Mouse (Mus musculus): Measurements from ENCODE around the gene Phf2. TPM values are rescaled to one million over a fixed set of nuclear protein-coding genes. Genes with fewer than 3 reads are reported as not detected.

The Phf2 gene
- total RNA-seq, 1 experiment from 2014 or later: 12.8 TPM

- ATAC-seq (replicated peaks in 1 of 2; ENCODE audit: insufficient read depth in 1 of 2, low FRiP score in 2 of 2, low TSS enrichment in 1 of 2, low read depth in 1 of 2, poor library complexity in 2 of 2, severe bottlenecking in 2 of 2): no peak
These were observed 6.1 kb downstream of the Phf2 start for GRCm38 (mm10) chr13:48864673-48865356.

- no peak for ATAC-seq (replicated peaks in 1 of 2; ENCODE audit: insufficient read depth in 1 of 2, low FRiP score in 2 of 2, low TSS enrichment in 1 of 2, low read depth in 1 of 2, poor library complexity in 2 of 2, severe bottlenecking in 2 of 2)
These were observed 7.4 kb downstream of the Phf2 start for GRCm38 (mm10) chr13:48863556-48863955.

- ATAC-seq (replicated peaks in 1 of 2; ENCODE audit: insufficient read depth in 1 of 2, low FRiP score in 2 of 2, low TSS enrichment in 1 of 2, low read depth in 1 of 2, poor library complexity in 2 of 2, severe bottlenecking in 2 of 2): no peak
These were observed 9.0 kb downstream of the Phf2 start for GRCm38 (mm10) chr13:48861913-48862312.

- no peak for ATAC-seq (replicated peaks in 1 of 2; ENCODE audit: insufficient read depth in 1 of 2, low FRiP score in 2 of 2, low TSS enrichment in 1 of 2, low read depth in 1 of 2, poor library complexity in 2 of 2, severe bottlenecking in 2 of 2)
These were observed 12.1 kb downstream of the Phf2 start for GRCm38 (mm10) chr13:48858779-48859178.

GRCm38 (mm10) chr13:48858054-48858453 lies 12.9 kb downstream of the Phf2 start:
- no peak for ATAC-seq (replicated peaks in 1 of 2; ENCODE audit: insufficient read depth in 1 of 2, low FRiP score in 2 of 2, low TSS enrichment in 1 of 2, low read depth in 1 of 2, poor library complexity in 2 of 2, severe bottlenecking in 2 of 2)

- no peak for ATAC-seq (replicated peaks in 1 of 2; ENCODE audit: insufficient read depth in 1 of 2, low FRiP score in 2 of 2, low TSS enrichment in 1 of 2, low read depth in 1 of 2, poor library complexity in 2 of 2, severe bottlenecking in 2 of 2)
These were observed 13.5 kb downstream of the Phf2 start for GRCm38 (mm10) chr13:48857246-48857932.

- 0 out of 4 replicates have a peak, but pooled peaks of 1 of the 2 experiments have one; percentile 12 for ATAC-seq (replicated peaks in 1 of 2; ENCODE audit: insufficient read depth in 1 of 2, low FRiP score in 2 of 2, low TSS enrichment in 1 of 2, low read depth in 1 of 2, poor library complexity in 2 of 2, severe bottlenecking in 2 of 2)
These were observed 17.0 kb downstream of the Phf2 start for GRCm38 (mm10) chr13:48853947-48854346.

- no peak for ATAC-seq (replicated peaks in 1 of 2; ENCODE audit: insufficient read depth in 1 of 2, low FRiP score in 2 of 2, low TSS enrichment in 1 of 2, low read depth in 1 of 2, poor library complexity in 2 of 2, severe bottlenecking in 2 of 2)
These were observed 17.4 kb downstream of the Phf2 start for GRCm38 (mm10) chr13:48853475-48853874.

- 0 out of 4 replicates have a peak, but pooled peaks of 1 of the 2 experiments have one; percentile 32 for ATAC-seq (replicated peaks in 1 of 2; ENCODE audit: insufficient read depth in 1 of 2, low FRiP score in 2 of 2, low TSS enrichment in 1 of 2, low read depth in 1 of 2, poor library complexity in 2 of 2, severe bottlenecking in 2 of 2)
These were observed 18.1 kb downstream of the Phf2 start for GRCm38 (mm10) chr13:48852859-48853258.

GRCm38 (mm10) chr13:48851719-48852118 lies 19.2 kb downstream of the Phf2 start:
- no peak for ATAC-seq (replicated peaks in 1 of 2; ENCODE audit: insufficient read depth in 1 of 2, low FRiP score in 2 of 2, low TSS enrichment in 1 of 2, low read depth in 1 of 2, poor library complexity in 2 of 2, severe bottlenecking in 2 of 2)

GRCm38 (mm10) chr13:48850771-48851170 lies 20.1 kb downstream of the Phf2 start:
- ATAC-seq (replicated peaks in 1 of 2; ENCODE audit: insufficient read depth in 1 of 2, low FRiP score in 2 of 2, low TSS enrichment in 1 of 2, low read depth in 1 of 2, poor library complexity in 2 of 2, severe bottlenecking in 2 of 2): no peak

- ATAC-seq (replicated peaks in 1 of 2; ENCODE audit: insufficient read depth in 1 of 2, low FRiP score in 2 of 2, low TSS enrichment in 1 of 2, low read depth in 1 of 2, poor library complexity in 2 of 2, severe bottlenecking in 2 of 2): no peak
These were observed 20.6 kb downstream of the Phf2 start for GRCm38 (mm10) chr13:48850326-48850725.

- ATAC-seq (replicated peaks in 1 of 2; ENCODE audit: insufficient read depth in 1 of 2, low FRiP score in 2 of 2, low TSS enrichment in 1 of 2, low read depth in 1 of 2, poor library complexity in 2 of 2, severe bottlenecking in 2 of 2): no peak
These were observed 21.8 kb downstream of the Phf2 start for GRCm38 (mm10) chr13:48849155-48849554.

GRCm38 (mm10) chr13:48845308-48845707 lies 25.6 kb downstream of the Phf2 start:
- no peak for ATAC-seq (replicated peaks in 1 of 2; ENCODE audit: insufficient read depth in 1 of 2, low FRiP score in 2 of 2, low TSS enrichment in 1 of 2, low read depth in 1 of 2, poor library complexity in 2 of 2, severe bottlenecking in 2 of 2)

GRCm38 (mm10) chr13:48843530-48843929 lies 27.4 kb downstream of the Phf2 start:
- ATAC-seq (replicated peaks in 1 of 2; ENCODE audit: insufficient read depth in 1 of 2, low FRiP score in 2 of 2, low TSS enrichment in 1 of 2, low read depth in 1 of 2, poor library complexity in 2 of 2, severe bottlenecking in 2 of 2): no peak

GRCm38 (mm10) chr13:48841905-48842592 lies 28.9 kb downstream of the Phf2 start:
- ATAC-seq (replicated peaks in 1 of 2; ENCODE audit: insufficient read depth in 1 of 2, low FRiP score in 2 of 2, low TSS enrichment in 1 of 2, low read depth in 1 of 2, poor library complexity in 2 of 2, severe bottlenecking in 2 of 2): peak; percentile 75 to 76

- peak in 1 of 2 experiments; percentile 30; a peak in 1 of 4 replicates for ATAC-seq (replicated peaks in 1 of 2; ENCODE audit: insufficient read depth in 1 of 2, low FRiP score in 2 of 2, low TSS enrichment in 1 of 2, low read depth in 1 of 2, poor library complexity in 2 of 2, severe bottlenecking in 2 of 2)
These were observed 32.6 kb downstream of the Phf2 start for GRCm38 (mm10) chr13:48838284-48838683.

GRCm38 (mm10) chr13:48837537-48837936 lies 33.4 kb downstream of the Phf2 start:
- ATAC-seq (replicated peaks in 1 of 2; ENCODE audit: insufficient read depth in 1 of 2, low FRiP score in 2 of 2, low TSS enrichment in 1 of 2, low read depth in 1 of 2, poor library complexity in 2 of 2, severe bottlenecking in 2 of 2): no peak

All from hematopoietic stem cell, adult 5-6 weeks (primary cell).